7 mouse cellular contexts compared by ENCODE assay signal in the genomic region with DNA sequence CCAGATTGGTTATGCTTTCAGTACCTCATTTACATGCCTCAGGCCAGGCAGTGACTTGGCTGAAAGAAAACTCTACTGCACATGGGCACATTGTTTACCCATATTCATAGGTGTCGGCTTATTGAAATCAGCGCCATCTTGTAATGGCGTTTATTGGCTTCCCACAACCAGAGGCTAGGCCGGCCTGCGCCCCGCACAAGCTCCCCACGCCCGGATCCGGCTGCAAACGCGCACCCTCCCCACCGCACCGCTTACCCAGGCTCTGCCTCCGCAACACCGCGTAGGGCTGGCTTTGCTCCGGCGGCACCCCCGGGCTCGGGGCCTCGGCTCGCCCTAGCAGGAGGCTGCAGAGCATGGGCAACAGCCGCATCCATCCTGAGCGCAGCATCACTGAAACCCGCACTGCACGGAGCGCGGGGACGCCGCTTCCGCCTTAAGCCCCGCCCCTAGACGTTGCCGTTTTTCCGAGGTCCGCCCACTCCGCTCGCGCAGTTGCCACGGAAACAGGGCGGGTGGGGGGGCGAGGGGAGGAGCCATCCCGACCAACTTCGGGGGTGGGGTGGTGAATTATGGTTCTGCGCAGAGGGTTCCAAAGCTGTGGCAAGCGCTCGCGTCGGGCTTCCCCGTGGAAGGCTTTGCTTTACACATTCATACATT. TPM values are rescaled to one million over a fixed set of nuclear protein-coding genes. Genes with fewer than 3 reads are reported as not detected.
DNase-seq lines count a peak whose midpoint lies in the region; ATAC-seq and TF ChIP-seq lines count a peak whose summit lies in the region.

No protein-coding gene starts in this region.

- DNase-seq in adrenal gland, postnatal 36 days: peak; percentile 89 to 93
- DNase-seq in heart, adult 18-20 months: peak; percentile 86 to 87
- DNase-seq in kidney, adult 2 months: peak; percentile 88
- peak; percentile 90 for DNase-seq in limb, embryonic 14.5 days (ENCODE audit: low spot score)
- peak; percentile 61 to 81 for DNase-seq in spleen, adult 2 months (ENCODE audit: low read depth in 1 of 2, low spot score in 2 of 2)

- H3K4me2 ChIP-seq in embryonic facial prominence, embryonic 12.5 days (replicated peaks): peak overlapping the region; percentile 54
- H3K4me2 ChIP-seq in limb, embryonic 14.5 days (replicated peaks; ENCODE audit: low read depth, low read length, severe bottlenecking): peak overlapping the region; percentile 41
- peak overlapping the region; percentile 72 for H3K4me2 ChIP-seq in midbrain, embryonic 16.5 days (ENCODE audit: low read length)

- under 1% methylated on average over 50 of the region's 50 CpGs for WGBS in embryonic facial prominence, embryonic 12.5 days
- WGBS in kidney, adult 2 months: 1% methylated on average over 50 of the region's 50 CpGs
- 1% methylated on average over 45 of the region's 50 CpGs for WGBS in limb, embryonic 14.5 days
- WGBS in midbrain, embryonic 16.5 days: under 1% methylated on average over 50 of the region's 50 CpGs
- WGBS in spleen, adult 2 months: under 1% methylated on average over 47 of the region's 50 CpGs

- peak; percentile 89 for ATAC-seq in embryonic facial prominence, embryonic 12.5 days (ENCODE audit: insufficient number of reproducible peaks, insufficient read depth, low FRiP score, low TSS enrichment)
- ATAC-seq in limb, embryonic 14.5 days (ENCODE audit: low FRiP score, low read depth): peak; percentile 96
- ATAC-seq in midbrain, embryonic 16.5 days: peak; percentile 97

- no peaks in the 10 kb centered on the region for H3K9me3 ChIP-seq in embryonic facial prominence, embryonic 12.5 days
- H3K9me3 ChIP-seq in limb, embryonic 14.5 days (ENCODE audit: control insufficient read depth, low read length): 0 out of 2 replicates have a peak, but pooled peaks cover 5% of the 10 kb centered on the region
- no peaks in the 10 kb centered on the region for H3K9me3 ChIP-seq in midbrain, embryonic 16.5 days (replicated peaks; ENCODE audit: control insufficient read depth, low read length, poor library complexity, severe bottlenecking)

- TF ChIP-seq POLR2A in kidney, adult 2 months (IDR thresholded peaks at IDR 0.05; ENCODE audit: low read depth, low read length): peak; percentile 39
- peak; percentile 93; the same call in 1 of the 2 replicates for TF ChIP-seq POLR2A in limb, embryonic 14.5 days (IDR thresholded peaks at IDR 0.05; ENCODE audit: borderline replicate concordance, extremely low read depth, insufficient read depth, insufficient read length)
- TF ChIP-seq POLR2A in spleen, adult 2 months (IDR thresholded peaks at IDR 0.05; ENCODE audit: low read depth, low read length): peak; percentile 83

- H3K4me1 ChIP-seq in embryonic facial prominence, embryonic 12.5 days: peaks cover 6% of the 10 kb centered on the region
- no peaks in the 10 kb centered on the region for H3K4me1 ChIP-seq in kidney, adult 2 months (ENCODE audit: control insufficient read depth, insufficient read depth, low read length)
- no peaks in the 10 kb centered on the region for H3K4me1 ChIP-seq in limb, embryonic 14.5 days (ENCODE audit: control insufficient read depth, insufficient read depth, low read length)
- peaks cover 9% of the 10 kb centered on the region for H3K4me1 ChIP-seq in midbrain, embryonic 16.5 days (ENCODE audit: control insufficient read depth, insufficient read depth, low read length)
- H3K4me1 ChIP-seq in spleen, adult 2 months (ENCODE audit: control insufficient read depth, insufficient read depth, insufficient read length): no peaks in the 10 kb centered on the region

- H3K4me3 ChIP-seq in embryonic facial prominence, embryonic 12.5 days: peak overlapping the region; percentile 93
- peak overlapping the region; percentile 86 for H3K4me3 ChIP-seq in kidney, adult 2 months (ENCODE audit: insufficient read depth, low read depth, low read length)
- peak overlapping the region; percentile 89 for H3K4me3 ChIP-seq in limb, embryonic 14.5 days (replicated peaks; ENCODE audit: low read length)
- peak overlapping the region; percentile 86 for H3K4me3 ChIP-seq in midbrain, embryonic 16.5 days (ENCODE audit: low read depth, low read length)
- H3K4me3 ChIP-seq in spleen, adult 2 months (ENCODE audit: extremely low read depth, insufficient read depth, insufficient read length): peak overlapping the region; percentile 98

- H3K27me3 ChIP-seq in embryonic facial prominence, embryonic 12.5 days: no peaks in the 10 kb centered on the region
- no peaks in the 10 kb centered on the region for H3K27me3 ChIP-seq in kidney, adult 2 months (replicated peaks; ENCODE audit: control insufficient read depth, insufficient read depth, low read length)
- no peaks in the 10 kb centered on the region for H3K27me3 ChIP-seq in limb, embryonic 14.5 days (ENCODE audit: control insufficient read depth, insufficient read depth, low read length)
- H3K27me3 ChIP-seq in midbrain, embryonic 16.5 days (ENCODE audit: control insufficient read depth, insufficient read depth, low read depth, low read length): no peaks in the 10 kb centered on the region
- peaks cover 2% of the 10 kb centered on the region; the same call in 1 of the 2 replicates for H3K27me3 ChIP-seq in spleen, adult 2 months (ENCODE audit: control insufficient read depth, insufficient read depth, low read length)

- TF ChIP-seq CTCF in kidney, adult 2 months (conservative IDR thresholded peaks at IDR 0.05; ENCODE audit: insufficient read depth, insufficient read length, low read depth, low read length): no peak
- TF ChIP-seq CTCF in spleen, adult 2 months (IDR thresholded peaks at IDR 0.05; ENCODE audit: extremely low read depth, insufficient read depth, insufficient read length, insufficient replicate concordance): no peak

- peak overlapping the region; percentile 78 for H3K9ac ChIP-seq in embryonic facial prominence, embryonic 12.5 days
- H3K9ac ChIP-seq in limb, embryonic 14.5 days (ENCODE audit: low read depth, low read length, severe bottlenecking): peak overlapping the region; percentile 82
- H3K9ac ChIP-seq in midbrain, embryonic 16.5 days (ENCODE audit: low read depth, low read length): peak overlapping the region; percentile 96

- H3K27ac ChIP-seq in embryonic facial prominence, embryonic 12.5 days: peak overlapping the region; percentile 93
- H3K27ac ChIP-seq in kidney, adult 2 months (ENCODE audit: insufficient read depth, low read depth, low read length): peak overlapping the region; percentile 10; the same call in 1 of the 2 replicates
- H3K27ac ChIP-seq in limb, embryonic 14.5 days (replicated peaks; ENCODE audit: low read depth, low read length): peak overlapping the region; percentile 87
- H3K27ac ChIP-seq in midbrain, embryonic 16.5 days (ENCODE audit: low read length): peak overlapping the region; percentile 98
- peak overlapping the region; percentile 88 for H3K27ac ChIP-seq in spleen, adult 2 months (ENCODE audit: insufficient read depth, low read length)

- H3K36me3 ChIP-seq in embryonic facial prominence, embryonic 12.5 days: peaks cover 18% of the 10 kb centered on the region
- no peaks in the 10 kb centered on the region for H3K36me3 ChIP-seq in kidney, adult 2 months (ENCODE audit: control insufficient read depth, insufficient read depth, low read length)
- peaks cover 7% of the 10 kb centered on the region for H3K36me3 ChIP-seq in limb, embryonic 14.5 days (ENCODE audit: control insufficient read depth, insufficient read depth, low read length)
- H3K36me3 ChIP-seq in midbrain, embryonic 16.5 days (ENCODE audit: control insufficient read depth, insufficient read depth, low read length): 0 out of 2 replicates have a peak, but pooled peaks cover under 1% of the 10 kb centered on the region
- H3K36me3 ChIP-seq in spleen, adult 2 months (ENCODE audit: control insufficient read depth, insufficient read depth, low read length): peaks cover 4% of the 10 kb centered on the region

RNA-seq across cellular contexts. Expression of a gene that starts 9.6 kb away (rescaled TPM):
- 10 to 100 TPM; 32.2 to 40.7 TPM for total RNA-seq in adrenal gland, postnatal 36 days (2021)
- polyA plus RNA-seq in embryonic facial prominence, embryonic 12.5 days (2016; fragmentation: Nextera tagmentation; extraction: Ambion mirVana): 109 and 113 TPM in 2 replicates
- 1 to 10 TPM; 4.0 to 4.5 TPM for total RNA-seq in heart, adult 18-20 months (2021)
- polyA plus RNA-seq in kidney, adult 2 months (2012; rRNA removed): 30.2 and 34.7 TPM in 2 replicates
- polyA plus RNA-seq in limb, embryonic 14.5 days (2012; rRNA removed): 76.7 and 80.3 TPM in 2 replicates
- 95.9 and 98.3 TPM in 2 replicates for polyA plus RNA-seq in limb, embryonic 14.5 days (2014; fragmentation: Nextera tagmentation; extraction: Ambion mirVana)
- polyA plus RNA-seq in midbrain, embryonic 16.5 days (2015; fragmentation: Nextera tagmentation; extraction: Ambion mirVana): 272 and 306 TPM in 2 replicates
- polyA plus RNA-seq in spleen, adult 2 months (2012; rRNA removed): 24.1 and 38.5 TPM in 2 replicates

RNA-seq across cellular contexts. Expression of a gene that starts 38.3 kb away (rescaled TPM):
- total RNA-seq in adrenal gland, postnatal 36 days (2021): 10 to 100 TPM; 35.3 to 36.6 TPM
- 48.2 and 52.6 TPM in 2 replicates for polyA plus RNA-seq in embryonic facial prominence, embryonic 12.5 days (2016; fragmentation: Nextera tagmentation; extraction: Ambion mirVana)
- total RNA-seq in heart, adult 18-20 months (2021): 10 to 100 TPM; 20.7 to 26.7 TPM
- polyA plus RNA-seq in kidney, adult 2 months (2012; rRNA removed): 30.5 and 32.3 TPM in 2 replicates
- 64.2 and 66.4 TPM in 2 replicates for polyA plus RNA-seq in limb, embryonic 14.5 days (2012; rRNA removed)
- 41.6 and 44.3 TPM in 2 replicates for polyA plus RNA-seq in limb, embryonic 14.5 days (2014; fragmentation: Nextera tagmentation; extraction: Ambion mirVana)
- polyA plus RNA-seq in midbrain, embryonic 16.5 days (2015; fragmentation: Nextera tagmentation; extraction: Ambion mirVana): 48.4 and 54.1 TPM in 2 replicates
- 71.6 and 92.1 TPM in 2 replicates for polyA plus RNA-seq in spleen, adult 2 months (2012; rRNA removed)

RNA-seq across cellular contexts. Expression of a gene that starts 39.2 kb away (rescaled TPM):
- 10 to 100 TPM; 68.6 to 91.4 TPM for total RNA-seq in adrenal gland, postnatal 36 days (2021)
- polyA plus RNA-seq in embryonic facial prominence, embryonic 12.5 days (2016; fragmentation: Nextera tagmentation; extraction: Ambion mirVana): 60.5 and 63.9 TPM in 2 replicates
- total RNA-seq in heart, adult 18-20 months (2021): 10 to 100 TPM; 30.6 to 35.8 TPM
- polyA plus RNA-seq in kidney, adult 2 months (2012; rRNA removed): 47.7 and 51.6 TPM in 2 replicates
- polyA plus RNA-seq in limb, embryonic 14.5 days (2012; rRNA removed): 48.6 and 51.6 TPM in 2 replicates
- 65.3 and 67.6 TPM in 2 replicates for polyA plus RNA-seq in limb, embryonic 14.5 days (2014; fragmentation: Nextera tagmentation; extraction: Ambion mirVana)
- 24.3 and 29.0 TPM in 2 replicates for polyA plus RNA-seq in midbrain, embryonic 16.5 days (2015; fragmentation: Nextera tagmentation; extraction: Ambion mirVana)
- polyA plus RNA-seq in spleen, adult 2 months (2012; rRNA removed): 69.3 and 84.0 TPM in 2 replicates

RNA-seq across cellular contexts. Expression of a gene that starts 39.8 kb away (rescaled TPM):
- total RNA-seq in adrenal gland, postnatal 36 days (2021): not detected
- not detected in 2 replicates for polyA plus RNA-seq in embryonic facial prominence, embryonic 12.5 days (2016; fragmentation: Nextera tagmentation; extraction: Ambion mirVana)
- total RNA-seq in heart, adult 18-20 months (2021): not detected
- not detected in 2 replicates for polyA plus RNA-seq in kidney, adult 2 months (2012; rRNA removed)
- polyA plus RNA-seq in limb, embryonic 14.5 days (2012; rRNA removed): not detected in 2 replicates
- polyA plus RNA-seq in limb, embryonic 14.5 days (2014; fragmentation: Nextera tagmentation; extraction: Ambion mirVana): not detected in 2 replicates
- not detected in 2 replicates for polyA plus RNA-seq in midbrain, embryonic 16.5 days (2015; fragmentation: Nextera tagmentation; extraction: Ambion mirVana)
- 0.05 TPM in 1 of 2 replicates, not detected in the other for polyA plus RNA-seq in spleen, adult 2 months (2012; rRNA removed)

RNA-seq across cellular contexts. Expression of a gene that starts 44.8 kb away (rescaled TPM):
- total RNA-seq in adrenal gland, postnatal 36 days (2021): not detected
- 0.28 and 0.39 TPM in 2 replicates for polyA plus RNA-seq in embryonic facial prominence, embryonic 12.5 days (2016; fragmentation: Nextera tagmentation; extraction: Ambion mirVana)
- total RNA-seq in heart, adult 18-20 months (2021): not detected
- polyA plus RNA-seq in kidney, adult 2 months (2012; rRNA removed): not detected in 2 replicates
- 0.12 and 0.13 TPM in 2 replicates for polyA plus RNA-seq in limb, embryonic 14.5 days (2012; rRNA removed)
- 0.08 and 0.36 TPM in 2 replicates for polyA plus RNA-seq in limb, embryonic 14.5 days (2014; fragmentation: Nextera tagmentation; extraction: Ambion mirVana)
- polyA plus RNA-seq in midbrain, embryonic 16.5 days (2015; fragmentation: Nextera tagmentation; extraction: Ambion mirVana): 3.1 and 3.7 TPM in 2 replicates
- not detected in 2 replicates for polyA plus RNA-seq in spleen, adult 2 months (2012; rRNA removed)

Comparison
In these comparisons a context has a peak if more than half of its experiments do, and no peak if none do; other contexts are left out.
1. Peak in every context shown above with its lines: DNase-seq, ATAC-seq, H3K4me3 ChIP-seq and H3K27ac ChIP-seq.
2. H3K27ac ChIP-seq: peak in every context shown above with its lines; median percentile 98 in midbrain, embryonic 16.5 days; 93 in embryonic facial prominence, embryonic 12.5 days; 88 in spleen, adult 2 months; 87 in limb, embryonic 14.5 days; 10 in kidney, adult 2 months.
3. POLR2A ChIP-seq: peak in every context shown above with its lines; median percentile 93 in limb, embryonic 14.5 days; 83 in spleen, adult 2 months; 39 in kidney, adult 2 months.